Mouse (Mus musculus) heart, adult 2 months (tissue): ENCODE measurements at regions not wholly inside any gene's neighbourhood (a gene's known extent, or its start where the extent isn't known, plus 50 kb on each side); places are given as distances from the start of the nearest gene placed in this dataset.

Experiments used
- DNase-seq, 2 experiments: peaks; one replicate each; pipeline ENCODE4 v3.0.0; 2021
- H3K27ac ChIP-seq: fragments of 200-600 bp; 2 replicates; pipeline ENCODE4 v1.8.1; 2022
- H3K27me3 ChIP-seq: fragments of 200-500 bp; 2 replicates; pipeline ENCODE4 v1.6.1; 2012; ENCODE audit warnings: mild to moderate bottlenecking, low read length, inconsistent platforms, mixed read lengths; ENCODE audit not compliant: control insufficient read depth, insufficient read depth
- H3K36me3 ChIP-seq: fragments of 200-500 bp; 2 replicates; pipeline ENCODE4 v1.6.1; 2012; ENCODE audit warnings: low read length, inconsistent platforms; ENCODE audit not compliant: control insufficient read depth, insufficient read depth
- H3K4me1 ChIP-seq: fragments of 200-500 bp; 2 replicates; pipeline ENCODE4 v1.6.1; 2011; ENCODE audit warnings: low read length; ENCODE audit not compliant: control insufficient read depth, insufficient read depth
- H3K4me3 ChIP-seq: fragments of 200-600 bp; 2 replicates; pipeline ENCODE4 v1.8.1; 2022
- H3K79me2 ChIP-seq: fragments of 200-500 bp; replicated peaks from 2 replicates; pipeline ENCODE4 v1.6.1; 2012; ENCODE audit warnings: mild to moderate bottlenecking, inconsistent platforms, low read length, moderate library complexity, mixed read lengths; ENCODE audit not compliant: control insufficient read depth, insufficient read depth
- H3K9ac ChIP-seq: fragments of 200-500 bp; 2 replicates; pipeline ENCODE4 v1.6.1; 2012; ENCODE audit warnings: low read depth, mild to moderate bottlenecking, control low read depth, inconsistent platforms, low read length, mixed read lengths
- CTCF ChIP-seq: fragments of 200-600 bp; IDR thresholded peaks from 2 replicates; pipeline ENCODE4 v1.8.1; 2022; ENCODE audit warnings: antibody characterized with exemption, mild to moderate bottlenecking, moderate library complexity
- EP300 ChIP-seq: fragments of 200-500 bp; IDR thresholded peaks from 2 replicates; pipeline ENCODE4 v1.6.1; 2011; ENCODE audit warnings: low read depth, low read length, control low read depth; ENCODE audit not compliant: insufficient read depth
- POLR2A ChIP-seq: fragments of 200-500 bp; IDR thresholded peaks from 2 replicates; pipeline ENCODE4 v1.6.1; 2011; ENCODE audit warnings: mild to moderate bottlenecking, low read depth, low read length, control low read depth; ENCODE audit not compliant: insufficient read depth
- WGBS: fragments of 180-500 bp; shearing (Covaris S2); methylation state at CpG from one replicate; pipeline ENCODE4 v1.1.7; 2018; 5-methylcytosine and 5-hydroxymethylcytosine counted together
- intact Hi-C: fragments of 180-260 bp; cut with DNase I; formaldehyde crosslinking; loops from one replicate; pipeline ENCODE4 v1.15.1; 2025

- no peaks in the 10 kb centered on the region for H3K4me1 ChIP-seq
- H3K79me2 ChIP-seq: no peaks in the 10 kb centered on the region
- H3K27ac ChIP-seq: no peak overlapping the region
- H3K27me3 ChIP-seq: no peaks in the 10 kb centered on the region
- no peak overlapping the region for H3K4me3 ChIP-seq
- TF ChIP-seq POLR2A (no peak), CTCF (no peak), EP300 (no peak)
- DNase-seq: no peak
- H3K9ac ChIP-seq: no peak overlapping the region
- H3K36me3 ChIP-seq: no peaks in the 10 kb centered on the region
- 77% methylated on average over 4 of the region's 4 CpGs for WGBS
- intact Hi-C loops: no loop called here
Measured at GRCm38 (mm10) chr5:128488872-128489580, 56.1 kb upstream of the Tmem132d start.

- Histone ChIP-seq H3K4me1 (no peaks in the 10 kb centered on the region), H3K79me2 (no peaks in the 10 kb centered on the region), H3K4me3 (no peak overlapping the region), H3K27ac (no peak overlapping the region), H3K9ac (no peak overlapping the region), H3K36me3 (no peaks in the 10 kb centered on the region), H3K27me3 (no peaks in the 10 kb centered on the region)
- intact Hi-C loops: no loop called here
- 65% methylated on average over 3 of the region's 3 CpGs for WGBS
- TF ChIP-seq POLR2A (no peak), EP300 (no peak), CTCF (no peak)
- no peak for DNase-seq
Measured at GRCm38 (mm10) chr5:128487371-128487770, 54.5 kb upstream of the Tmem132d start.

- no peak for DNase-seq
- intact Hi-C loops: no loop called here
- 34% methylated on average over 6 of the region's 6 CpGs for WGBS
- Histone ChIP-seq H3K27ac (no peak overlapping the region), H3K4me1 (no peaks in the 10 kb centered on the region), H3K4me3 (no peak overlapping the region), H3K79me2 (no peaks in the 10 kb centered on the region), H3K27me3 (no peaks in the 10 kb centered on the region), H3K36me3 (no peaks in the 10 kb centered on the region), H3K9ac (no peak overlapping the region)
- no peak for TF ChIP-seq POLR2A
- no peak for TF ChIP-seq CTCF
- TF ChIP-seq EP300: no peak
Measured at GRCm38 (mm10) chr5:128484116-128484515, 51.2 kb upstream of the Tmem132d start.

GRCm38 (mm10) chr5:128483441-128483810 is 50.5 kb upstream of the Tmem132d start:
- no peaks in the 10 kb centered on the region for H3K4me1 ChIP-seq
- intact Hi-C loops: no loop called here
- H3K4me3 ChIP-seq: no peak overlapping the region
- no peaks in the 10 kb centered on the region for H3K27me3 ChIP-seq
- no peak for DNase-seq
- no peak for TF ChIP-seq EP300
- TF ChIP-seq CTCF: no peak
- no peak for TF ChIP-seq POLR2A
- WGBS: 11% methylated on average over 13 of the region's 13 CpGs
- no peaks in the 10 kb centered on the region for H3K36me3 ChIP-seq
- H3K9ac ChIP-seq: no peak overlapping the region
- H3K79me2 ChIP-seq: no peaks in the 10 kb centered on the region
- H3K27ac ChIP-seq: no peak overlapping the region

GRCm38 (mm10) chr5:128482617-128483440 is 50.0 kb upstream of the Tmem132d start:
- Histone ChIP-seq H3K4me3 (no peak overlapping the region), H3K4me1 (no peaks in the 10 kb centered on the region), H3K27me3 (no peaks in the 10 kb centered on the region), H3K9ac (no peak overlapping the region), H3K27ac (no peak overlapping the region), H3K36me3 (no peaks in the 10 kb centered on the region), H3K79me2 (no peaks in the 10 kb centered on the region)
- WGBS: 5% methylated on average over 20 of the region's 20 CpGs
- DNase-seq: no peak
- no peak for TF ChIP-seq EP300
- no peak for TF ChIP-seq POLR2A
- TF ChIP-seq CTCF: no peak
- intact Hi-C loops: no loop called here
